Mouse (Mus musculus): ENCODE results near the gene Pde6d. TPM values are rescaled to one million over a fixed set of nuclear protein-coding genes. Genes with fewer than 3 reads are reported as not detected.
"Not testable (repeated sequence)": the region's sequence is repeated elsewhere in the genome, so short reads cannot be mapped to it uniquely, and the experiment has no call there.

The Pde6d gene
- polyA plus RNA-seq, 1 experiment: 82.9 TPM

DNA sequence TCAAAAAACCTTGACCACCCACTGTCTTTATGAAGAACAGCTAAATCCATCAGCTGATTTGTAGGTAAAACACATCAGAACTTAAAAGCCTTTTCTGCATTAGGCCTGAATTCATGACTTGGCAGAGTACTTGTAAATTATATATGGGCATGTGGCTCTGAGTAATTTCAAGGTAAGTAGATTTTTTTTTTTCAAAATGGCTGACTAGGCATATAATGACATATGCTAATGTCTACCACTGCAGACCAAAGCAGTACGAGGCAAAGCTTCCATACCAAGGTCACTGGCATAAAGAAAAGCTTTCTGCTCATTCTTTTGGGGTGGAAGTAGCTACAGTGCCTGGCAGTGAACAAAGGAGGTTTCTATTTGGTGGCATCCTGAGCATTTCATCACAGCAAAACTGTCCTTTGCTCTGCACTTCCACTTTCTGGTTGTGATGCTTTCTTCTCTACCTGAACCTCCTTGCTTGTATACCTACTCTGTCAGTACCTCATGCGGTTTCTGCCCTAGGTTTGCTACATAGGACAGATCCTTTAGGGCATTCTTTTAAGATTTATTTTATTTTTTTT is 13.1 kb downstream of the Pde6d start:
- no peak for TF ChIP-seq CTCF (IDR thresholded peaks at IDR 0.05; ENCODE audit: borderline replicate concordance, extremely low read depth, insufficient read depth, insufficient read length)
- no peak for TF ChIP-seq POLR2A (IDR thresholded peaks at IDR 0.05; ENCODE audit: borderline replicate concordance, extremely low read depth, insufficient read depth, insufficient read length, poor library complexity, severe bottlenecking)

DNA sequence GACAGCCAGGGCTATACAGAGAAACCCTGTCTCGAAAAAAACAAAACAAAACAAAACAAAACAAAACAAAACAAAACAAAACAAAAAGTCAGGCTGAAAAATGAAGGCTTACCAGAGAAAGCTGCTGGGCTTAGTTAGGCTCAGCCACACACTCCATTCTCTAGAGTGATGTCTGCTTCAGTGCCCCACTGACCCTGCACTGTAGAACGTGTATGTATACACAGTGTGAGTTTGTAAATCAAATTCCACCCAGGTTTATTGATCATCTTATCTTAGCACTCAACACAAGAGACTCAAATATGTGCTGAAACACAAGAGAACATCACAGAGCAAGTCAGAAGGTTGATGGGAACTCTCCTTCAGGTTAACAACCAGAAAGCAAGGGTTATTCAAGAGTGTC is 14.0 kb downstream of the Pde6d start:
- no peak for TF ChIP-seq CTCF (IDR thresholded peaks at IDR 0.05; ENCODE audit: borderline replicate concordance, extremely low read depth, insufficient read depth, insufficient read length)
- TF ChIP-seq POLR2A (IDR thresholded peaks at IDR 0.05; ENCODE audit: borderline replicate concordance, extremely low read depth, insufficient read depth, insufficient read length, poor library complexity, severe bottlenecking): no peak

More for the DNA sequence above, 13.1 kb downstream of the Pde6d start:
- DNase-seq (ENCODE audit: low read depth): no peak

DNA sequence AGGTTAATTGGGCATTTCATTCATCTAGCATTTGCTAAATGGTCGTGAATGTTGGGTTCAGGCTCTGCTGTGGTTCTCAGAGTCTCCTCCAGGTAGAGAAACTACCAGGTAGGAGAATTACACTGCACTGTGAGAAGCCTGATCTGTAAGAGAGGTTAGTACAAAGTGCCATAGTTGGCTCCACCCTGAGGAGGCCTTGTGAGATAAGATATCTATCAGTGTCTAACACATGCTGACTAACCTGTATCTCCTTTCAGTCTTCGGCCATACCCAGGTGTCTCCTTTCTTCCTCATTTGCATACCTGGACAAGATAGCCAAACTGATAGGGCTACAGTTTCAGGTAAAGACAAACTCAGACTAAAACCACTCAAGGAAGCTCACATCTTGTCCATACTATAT is 19.8 kb downstream of the Pde6d start:
- TF ChIP-seq POLR2A (IDR thresholded peaks at IDR 0.05; ENCODE audit: borderline replicate concordance, extremely low read depth, insufficient read depth, insufficient read length, poor library complexity, severe bottlenecking) (no peak), CTCF (IDR thresholded peaks at IDR 0.05; ENCODE audit: borderline replicate concordance, extremely low read depth, insufficient read depth, insufficient read length) (no peak)
- DNase-seq (ENCODE audit: low read depth): no peak

More for the DNA sequence above, 14.0 kb downstream of the Pde6d start:
- DNase-seq (ENCODE audit: low read depth): no peak

DNA sequence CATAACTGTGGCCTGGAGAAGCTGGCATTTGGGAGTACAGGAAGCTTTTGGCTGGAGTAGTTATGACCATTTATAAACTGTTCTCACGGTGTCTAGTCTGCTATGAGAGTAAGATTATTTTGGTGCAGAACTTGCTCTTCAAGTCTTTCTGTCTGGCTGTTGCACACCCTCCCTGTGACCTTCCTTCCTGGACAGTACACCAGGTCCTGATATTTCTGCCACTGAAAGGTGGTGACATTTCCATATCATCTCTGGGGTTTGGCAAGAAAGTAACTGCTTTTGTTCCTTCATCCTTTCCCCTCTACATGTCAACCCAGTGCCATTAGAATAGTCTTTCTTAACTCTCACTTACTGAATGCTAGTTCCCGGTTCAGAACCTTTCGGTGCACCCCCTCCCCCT is 23.2 kb downstream of the Pde6d start:
- TF ChIP-seq POLR2A (IDR thresholded peaks at IDR 0.05; ENCODE audit: borderline replicate concordance, extremely low read depth, insufficient read depth, insufficient read length, poor library complexity, severe bottlenecking) (no peak), CTCF (IDR thresholded peaks at IDR 0.05; ENCODE audit: borderline replicate concordance, extremely low read depth, insufficient read depth, insufficient read length) (no peak)
- DNase-seq (ENCODE audit: low read depth): no peak

DNA sequence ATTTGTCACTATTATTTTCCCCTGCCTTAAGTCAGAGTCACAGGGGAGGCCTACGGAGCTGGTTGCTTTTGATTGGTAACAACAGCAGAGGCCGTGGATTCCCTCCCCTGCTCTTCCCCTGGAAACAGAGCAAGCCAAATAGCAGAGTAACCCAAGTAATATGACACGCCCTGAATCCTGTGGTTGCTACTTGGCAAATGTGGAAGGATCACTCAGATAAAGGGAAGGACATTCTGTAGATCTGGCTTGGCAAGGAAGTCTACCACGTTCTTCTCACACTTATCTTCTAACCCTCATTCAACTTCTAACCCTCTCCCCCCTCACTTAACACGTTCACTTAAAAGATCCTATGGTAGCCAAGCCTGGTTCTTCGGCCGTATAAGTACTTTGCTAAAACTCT is 24.6 kb downstream of the Pde6d start:
- DNase-seq (ENCODE audit: low read depth): no peak
- TF ChIP-seq CTCF (IDR thresholded peaks at IDR 0.05; ENCODE audit: borderline replicate concordance, extremely low read depth, insufficient read depth, insufficient read length) (no peak), POLR2A (IDR thresholded peaks at IDR 0.05; ENCODE audit: borderline replicate concordance, extremely low read depth, insufficient read depth, insufficient read length, poor library complexity, severe bottlenecking) (no peak)

DNA sequence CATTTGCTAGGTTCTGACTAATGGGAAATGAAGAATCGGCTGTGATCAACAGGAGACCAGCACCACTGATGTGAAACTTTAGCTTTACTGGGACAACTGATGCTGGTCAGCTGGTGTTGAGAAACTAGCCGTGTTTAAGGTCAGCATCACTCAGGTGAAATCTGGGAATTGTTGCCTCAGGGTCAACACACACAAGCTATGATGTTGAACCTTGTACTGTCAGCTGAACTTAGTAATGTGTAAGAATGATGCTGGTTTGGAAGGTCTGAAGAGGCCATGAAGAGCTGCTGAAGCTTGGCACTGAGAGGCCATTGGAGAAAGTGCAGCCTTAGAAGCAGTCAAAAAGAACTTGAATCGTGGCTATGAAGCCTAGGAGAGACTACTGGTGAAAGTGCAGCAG is 26.8 kb downstream of the Pde6d start:
- no peak for DNase-seq (ENCODE audit: low read depth)
- TF ChIP-seq CTCF (IDR thresholded peaks at IDR 0.05; ENCODE audit: borderline replicate concordance, extremely low read depth, insufficient read depth, insufficient read length): no peak
- no peak for TF ChIP-seq POLR2A (IDR thresholded peaks at IDR 0.05; ENCODE audit: borderline replicate concordance, extremely low read depth, insufficient read depth, insufficient read length, poor library complexity, severe bottlenecking)

DNA sequence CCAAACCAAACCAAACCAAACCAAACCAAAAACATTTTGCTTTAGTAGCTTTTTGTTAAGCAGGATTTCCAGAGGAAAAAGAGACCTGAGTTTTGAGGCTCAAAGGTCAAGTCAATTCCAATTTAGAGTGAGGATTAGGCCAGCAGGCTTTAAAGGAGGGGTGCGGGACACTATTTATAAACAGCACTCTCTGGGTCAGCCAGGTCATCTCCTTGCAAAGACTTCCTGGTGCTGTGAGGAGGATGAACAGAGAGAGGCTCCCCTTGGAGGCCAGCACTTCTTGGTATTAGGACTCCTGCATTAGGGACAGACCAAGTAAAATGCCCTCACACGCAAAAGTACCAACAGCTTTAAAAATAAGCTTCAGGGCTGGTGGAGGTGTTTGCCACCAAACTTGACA is 30.6 kb downstream of the Pde6d start:
- no peak for DNase-seq (ENCODE audit: low read depth)
- TF ChIP-seq POLR2A (IDR thresholded peaks at IDR 0.05; ENCODE audit: borderline replicate concordance, extremely low read depth, insufficient read depth, insufficient read length, poor library complexity, severe bottlenecking) (no peak), CTCF (IDR thresholded peaks at IDR 0.05; ENCODE audit: borderline replicate concordance, extremely low read depth, insufficient read depth, insufficient read length) (no peak)

DNA sequence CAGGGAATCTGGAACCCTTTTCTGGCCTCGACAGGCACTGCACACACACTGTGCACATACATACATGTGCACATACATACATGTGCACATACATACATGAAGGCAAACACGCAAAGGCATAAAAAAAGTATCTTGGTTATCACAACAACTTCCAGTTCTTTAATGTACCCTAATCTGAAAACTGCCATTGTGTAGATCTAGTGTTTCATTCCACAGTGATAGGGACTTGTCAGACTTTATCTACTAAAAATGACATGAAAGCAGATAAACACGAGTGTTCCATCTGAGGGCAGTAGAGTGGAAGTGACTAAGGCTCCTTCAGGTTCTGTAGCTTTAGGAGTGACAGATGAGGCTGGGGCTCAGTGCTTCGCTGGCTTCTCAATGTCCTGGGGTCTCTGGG is 31.1 kb downstream of the Pde6d start:
- DNase-seq (ENCODE audit: low read depth): no peak
- TF ChIP-seq CTCF (IDR thresholded peaks at IDR 0.05; ENCODE audit: borderline replicate concordance, extremely low read depth, insufficient read depth, insufficient read length): no peak
- TF ChIP-seq POLR2A (IDR thresholded peaks at IDR 0.05; ENCODE audit: borderline replicate concordance, extremely low read depth, insufficient read depth, insufficient read length, poor library complexity, severe bottlenecking): no peak

DNA sequence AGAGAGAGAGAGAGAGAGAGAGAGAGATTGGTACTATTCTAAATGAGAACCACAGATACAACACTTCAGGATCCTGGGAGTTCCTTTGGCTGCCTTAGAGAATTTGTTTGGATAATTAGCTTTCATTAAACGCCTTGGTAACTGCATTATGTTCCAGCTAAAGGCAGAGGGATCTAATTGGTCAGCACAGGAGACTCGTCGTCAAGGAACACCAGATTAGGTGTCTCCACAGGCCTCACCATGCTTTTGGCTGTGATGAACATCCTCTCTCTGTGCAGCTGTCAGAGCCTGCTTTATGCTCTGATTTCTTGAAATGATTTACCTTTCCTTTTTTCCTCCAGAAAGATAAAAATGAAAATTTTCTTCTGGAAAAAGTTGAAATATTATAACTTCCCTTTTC is 35.6 kb downstream of the Pde6d start:
- peak; percentile 40 for DNase-seq (ENCODE audit: low read depth)
- no peak for TF ChIP-seq POLR2A (IDR thresholded peaks at IDR 0.05; ENCODE audit: borderline replicate concordance, extremely low read depth, insufficient read depth, insufficient read length, poor library complexity, severe bottlenecking)
- no peak for TF ChIP-seq CTCF (IDR thresholded peaks at IDR 0.05; ENCODE audit: borderline replicate concordance, extremely low read depth, insufficient read depth, insufficient read length)

DNA sequence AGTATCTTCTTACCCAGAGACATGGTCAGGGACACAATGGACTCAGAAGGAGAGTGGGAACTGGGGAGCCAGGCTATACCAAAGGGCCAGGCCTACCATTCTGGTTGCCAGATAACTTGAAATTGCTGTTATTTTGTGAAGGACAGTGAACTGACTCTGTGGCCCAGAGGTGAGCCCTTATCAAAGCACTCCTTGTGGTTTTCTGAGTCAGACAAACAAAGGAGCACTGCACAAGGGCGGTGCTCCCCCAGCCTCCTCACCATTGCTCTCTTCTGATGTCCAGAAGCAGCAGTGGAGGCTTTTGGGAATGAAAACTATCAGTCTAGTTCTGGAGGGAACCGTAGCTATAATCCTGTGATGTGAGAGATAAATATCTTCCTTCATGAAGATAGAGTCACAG is 39.8 kb downstream of the Pde6d start:
- no peak for DNase-seq (ENCODE audit: low read depth)
- TF ChIP-seq CTCF (IDR thresholded peaks at IDR 0.05; ENCODE audit: borderline replicate concordance, extremely low read depth, insufficient read depth, insufficient read length) (no peak), POLR2A (IDR thresholded peaks at IDR 0.05; ENCODE audit: borderline replicate concordance, extremely low read depth, insufficient read depth, insufficient read length, poor library complexity, severe bottlenecking) (no peak)

DNA sequence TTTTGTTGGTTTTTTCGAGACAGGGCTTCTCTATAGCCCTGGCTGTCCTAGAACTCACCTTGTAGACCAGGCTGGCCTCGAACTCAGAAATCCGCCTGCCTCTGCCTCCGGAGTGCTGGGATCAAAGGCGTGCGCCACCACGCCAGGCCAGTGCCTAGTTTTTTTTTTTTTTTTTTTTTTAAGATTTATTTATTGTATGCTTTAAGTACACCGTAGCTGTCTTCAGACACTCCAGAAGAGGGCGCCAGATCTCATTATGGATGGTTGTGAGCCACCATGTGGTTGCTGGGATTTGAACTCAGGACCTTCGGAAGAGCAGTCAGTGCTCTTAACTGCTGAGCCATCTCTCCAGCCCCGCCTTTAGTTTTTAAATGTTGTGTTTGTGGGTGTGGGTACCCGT is 42.8 kb downstream of the Pde6d start:
- DNase-seq (ENCODE audit: low read depth): not testable (repeated sequence)

DNA sequence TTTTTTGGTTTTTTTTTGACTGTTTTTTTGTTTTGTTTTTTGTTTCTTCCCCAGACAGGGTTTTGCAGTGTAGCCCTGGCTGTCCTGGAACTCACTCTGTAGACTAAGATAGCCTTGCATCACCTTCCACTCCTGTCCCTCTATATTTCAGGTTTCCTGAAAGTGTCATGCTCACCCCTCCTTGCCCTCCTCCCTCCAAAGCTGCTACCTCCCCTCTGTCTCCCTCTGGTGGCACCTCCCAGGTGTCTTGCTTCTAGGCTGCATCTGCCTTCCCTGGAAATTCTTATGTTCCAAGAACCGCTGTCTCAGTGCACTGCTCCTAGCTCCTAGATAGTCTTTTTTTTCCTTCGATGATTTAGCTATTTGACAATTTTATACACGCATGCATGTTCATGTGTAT is 44.0 kb downstream of the Pde6d start:
- peak; percentile 12 for DNase-seq (ENCODE audit: low read depth)

More for the DNA sequence above, 44.0 kb downstream of the Pde6d start:
- no peak for TF ChIP-seq POLR2A (IDR thresholded peaks at IDR 0.05; ENCODE audit: borderline replicate concordance, extremely low read depth, insufficient read depth, insufficient read length, poor library complexity, severe bottlenecking)
- peak; percentile 41; the same call in 1 of the 2 replicates for TF ChIP-seq CTCF (IDR thresholded peaks at IDR 0.05; ENCODE audit: borderline replicate concordance, extremely low read depth, insufficient read depth, insufficient read length)

Data from brain, embryonic 14.5 days (tissue).